Mouse (Mus musculus): ENCODE measurements around the gene Angptl2.

GRCm38 (mm10) chr2:33234848-33235247, 19.0 kb downstream of the Angptl2 start:
- TF ChIP-seq CTCF (IDR thresholded peaks at IDR 0.05; ENCODE audit: extremely low read depth, insufficient read depth, low read length): no peak
- no peak for TF ChIP-seq POLR2A (IDR thresholded peaks at IDR 0.05; ENCODE audit: extremely low read depth, insufficient read depth, low read length)
